ENCODE assay signal across 14 mouse cellular contexts in the genomic region with DNA sequence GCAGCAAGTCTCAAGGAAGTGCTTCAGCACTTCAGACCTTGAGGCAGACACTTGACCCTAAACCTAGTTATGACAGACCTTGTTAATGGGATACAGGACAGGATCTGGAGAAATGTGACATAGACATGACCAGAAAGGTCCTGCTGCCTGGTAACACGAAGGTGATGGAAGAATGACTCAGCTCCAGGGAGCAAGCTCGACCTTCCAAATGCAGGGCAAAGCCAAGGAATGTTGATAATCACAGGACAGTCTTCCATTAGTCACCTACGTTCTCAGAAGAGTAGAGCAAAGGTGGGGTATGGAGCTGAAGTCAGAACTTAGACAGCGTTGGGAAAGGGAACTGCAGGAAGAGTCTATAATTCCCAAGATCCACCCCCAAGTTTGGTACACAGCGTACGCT. TPM values are rescaled to one million over a fixed set of nuclear protein-coding genes. Genes with fewer than 3 reads are reported as not detected.
"Had no signal": no experiment of that assay in that cellular context is flagged by ENCODE, and none has a peak within 500 bp of the region (broad histone marks: within the 10 kb centered on the region; RNA-seq: fewer than 3 reads in every experiment).

No protein-coding gene starts in this region.

- H3K4me2 ChIP-seq: limb, embryonic 12.5 days; liver, embryonic 15.5 days; midbrain, embryonic 13.5 days had no signal

- ATAC-seq: lung, postnatal 0 days; midbrain, embryonic 13.5 days had no signal

- H3K36me3 ChIP-seq: limb, embryonic 12.5 days; liver, embryonic 15.5 days; midbrain, embryonic 13.5 days had no signal

- H3K27me3 ChIP-seq: limb, embryonic 12.5 days; liver, embryonic 15.5 days; midbrain, embryonic 13.5 days had no signal

- H3K27ac ChIP-seq: limb, embryonic 12.5 days; liver, embryonic 15.5 days; midbrain, embryonic 13.5 days had no signal

- H3K4me1 ChIP-seq: liver, embryonic 15.5 days had no signal

- H3K4me3 ChIP-seq: limb, embryonic 12.5 days; liver, embryonic 15.5 days; midbrain, embryonic 13.5 days had no signal

- DNase-seq: kidney, postnatal 36 days; layer of hippocampus, adult 9-11 months; layer of hippocampus, postnatal 36 days; lung, adult 2 months; lung, postnatal 36 days; right cerebral cortex, postnatal 25 days; thymus, postnatal 14 days had no signal

- H3K9me3 ChIP-seq: limb, embryonic 12.5 days; liver, embryonic 15.5 days; midbrain, embryonic 13.5 days had no signal

- H3K9ac ChIP-seq: limb, embryonic 12.5 days; liver, embryonic 15.5 days; midbrain, embryonic 13.5 days had no signal

RNA-seq across cellular contexts. Expression of a gene that starts 42.6 kb away (rescaled TPM):
- total RNA-seq: liver, adult 2 months; midbrain, postnatal 0 days had no signal
- polyA plus RNA-seq: liver, adult 2 months; lung, adult 2 months; small intestine, adult 2 months had no signal
